Mouse (Mus musculus): ENCODE results near the gene Hip1r.
A peak's percentile ranks its signal among the peaks of the same experiment; 100 is the strongest.

Hip1r gene

GRCm38 (mm10) chr5:123973299-123974178, at the start of gene Hip1r:
Gene Hip1r (plus strand): TSS chr5:123973628.
- DNase-seq (ENCODE audit: low read depth, low spot score), result peak; percentile 81

GRCm38 (mm10) chr5:123927118-123927517, 46.3 kb upstream of the Hip1r start, which contains the start of gene Gm43518:
Gene Gm43518 (plus strand): TSS chr5:123927418.
- DNase-seq (ENCODE audit: low read depth, low spot score), result no peak

GRCm38 (mm10) chr5:123930508-123930989, 42.9 kb upstream of the Hip1r start, which contains the start of gene Ccdc62:
Gene Ccdc62 (plus strand): TSS chr5:123930679.
- peak; percentile 98 for DNase-seq (ENCODE audit: low read depth, low spot score)

GRCm38 (mm10) chr5:123931131-123931530, 42.3 kb upstream of the Hip1r start:
- no peak for DNase-seq (ENCODE audit: low read depth, low spot score)

- DNase-seq (ENCODE audit: low read depth, low spot score), result no peak
Measured at GRCm38 (mm10) chr5:123932927-123933326, 40.5 kb upstream of the Hip1r start.

GRCm38 (mm10) chr5:123933556-123933955, 39.9 kb upstream of the Hip1r start:
- DNase-seq (ENCODE audit: low read depth, low spot score), result peak; percentile 42

- DNase-seq (ENCODE audit: low read depth, low spot score), result peak; percentile 80
Measured at GRCm38 (mm10) chr5:123933957-123934591, 39.4 kb upstream of the Hip1r start.

GRCm38 (mm10) chr5:123935931-123936330, 37.5 kb upstream of the Hip1r start:
- no peak for DNase-seq (ENCODE audit: low read depth, low spot score)

- DNase-seq (ENCODE audit: low read depth, low spot score), result no peak
Measured at GRCm38 (mm10) chr5:123938479-123938878, 34.9 kb upstream of the Hip1r start.

GRCm38 (mm10) chr5:123946546-123946945, 26.9 kb upstream of the Hip1r start:
- no peak for DNase-seq (ENCODE audit: low read depth, low spot score)

- DNase-seq (ENCODE audit: low read depth, low spot score), result peak; percentile 22
Measured at GRCm38 (mm10) chr5:123947041-123947761, 26.2 kb upstream of the Hip1r start.

- no peak for DNase-seq (ENCODE audit: low read depth, low spot score)
Measured at GRCm38 (mm10) chr5:123952365-123953045, 20.9 kb upstream of the Hip1r start.

- DNase-seq (ENCODE audit: low read depth, low spot score), result no peak
Measured at GRCm38 (mm10) chr5:123957213-123957612, 16.2 kb upstream of the Hip1r start.

GRCm38 (mm10) chr5:123959018-123959417, 14.4 kb upstream of the Hip1r start:
- no peak for DNase-seq (ENCODE audit: low read depth, low spot score)

- no peak for DNase-seq (ENCODE audit: low read depth, low spot score)
Measured at GRCm38 (mm10) chr5:123960129-123960528, 13.3 kb upstream of the Hip1r start.

- no peak for DNase-seq (ENCODE audit: low read depth, low spot score)
Measured at GRCm38 (mm10) chr5:123961046-123961445, 12.4 kb upstream of the Hip1r start.

GRCm38 (mm10) chr5:123964208-123964607, 9.2 kb upstream of the Hip1r start:
- DNase-seq (ENCODE audit: low read depth, low spot score), result no peak

GRCm38 (mm10) chr5:123966759-123967158, 6.7 kb upstream of the Hip1r start:
- no peak for DNase-seq (ENCODE audit: low read depth, low spot score)

GRCm38 (mm10) chr5:123968468-123968867, 5.0 kb upstream of the Hip1r start:
- DNase-seq (ENCODE audit: low read depth, low spot score), result no peak

GRCm38 (mm10) chr5:123969216-123969615, 4.2 kb upstream of the Hip1r start:
- no peak for DNase-seq (ENCODE audit: low read depth, low spot score)

GRCm38 (mm10) chr5:123970576-123970975, 2.9 kb upstream of the Hip1r start:
- no peak for DNase-seq (ENCODE audit: low read depth, low spot score)

Data from ZHBTc4 (cell line).